Mouse (Mus musculus): ENCODE data around the gene Zbtb16. TPM values are rescaled to one million over a fixed set of nuclear protein-coding genes. Genes with fewer than 3 reads are reported as not detected.

Gene Zbtb16
- polyA plus RNA-seq, 1 experiment from 2014 or later, result 1.9 TPM

GRCm38 (mm10) chr9:48655525-48656169 is 180.4 kb downstream of the Zbtb16 start:
- Histone ChIP-seq H3K27me3 (replicated peaks; ENCODE audit: control insufficient read depth, insufficient read depth, low read length) (no peaks in the 10 kb centered on the region), H3K9ac (ENCODE audit: low read depth, low read length) (no peak overlapping the region), H3K27ac (ENCODE audit: low read length) (no peak overlapping the region), H3K9me3 (ENCODE audit: control insufficient read depth, low read length) (peaks cover 5% of the 10 kb centered on the region; the same call in 1 of the 2 replicates), H3K4me1 (ENCODE audit: control insufficient read depth, insufficient read depth, low read length) (peaks cover 4% of the 10 kb centered on the region; the same call in 1 of the 2 replicates), H3K4me2 (ENCODE audit: low read depth, low read length) (no peak overlapping the region), H3K4me3 (ENCODE audit: low read length) (no peak overlapping the region), H3K36me3 (ENCODE audit: control insufficient read depth, insufficient read depth, low read length) (no peaks in the 10 kb centered on the region)
- ATAC-seq, result no peak
- WGBS, result 26% methylated on average over 5 of the region's 5 CpGs

- 18% methylated on average over 8 of the region's 8 CpGs for WGBS
- no peak overlapping the region for H3K27ac ChIP-seq (ENCODE audit: low read length)
- no peak overlapping the region for H3K9ac ChIP-seq (ENCODE audit: low read depth, low read length)
- H3K9me3 ChIP-seq (ENCODE audit: control insufficient read depth, low read length), result peaks cover 5% of the 10 kb centered on the region; the same call in 1 of the 2 replicates
- no peak for ATAC-seq
- H3K4me3 ChIP-seq (ENCODE audit: low read length), result no peak overlapping the region
- H3K4me1 ChIP-seq (ENCODE audit: control insufficient read depth, insufficient read depth, low read length), result peaks cover 6% of the 10 kb centered on the region; the same call in 1 of the 2 replicates
- no peaks in the 10 kb centered on the region for H3K27me3 ChIP-seq (replicated peaks; ENCODE audit: control insufficient read depth, insufficient read depth, low read length)
- no peaks in the 10 kb centered on the region for H3K36me3 ChIP-seq (ENCODE audit: control insufficient read depth, insufficient read depth, low read length)
- H3K4me2 ChIP-seq (ENCODE audit: low read depth, low read length), result no peak overlapping the region
Observed at GRCm38 (mm10) chr9:48654730-48655129, 181.3 kb downstream of the Zbtb16 start.

GRCm38 (mm10) chr9:48653399-48654070 is 182.5 kb downstream of the Zbtb16 start:
- Histone ChIP-seq H3K36me3 (ENCODE audit: control insufficient read depth, insufficient read depth, low read length) (no peaks in the 10 kb centered on the region), H3K27ac (ENCODE audit: low read length) (no peak overlapping the region), H3K4me1 (ENCODE audit: control insufficient read depth, insufficient read depth, low read length) (peaks cover 16% of the 10 kb centered on the region), H3K9ac (ENCODE audit: low read depth, low read length) (no peak overlapping the region), H3K4me3 (ENCODE audit: low read length) (no peak overlapping the region), H3K27me3 (replicated peaks; ENCODE audit: control insufficient read depth, insufficient read depth, low read length) (no peaks in the 10 kb centered on the region), H3K9me3 (ENCODE audit: control insufficient read depth, low read length) (no peaks in the 10 kb centered on the region), H3K4me2 (ENCODE audit: low read depth, low read length) (no peak overlapping the region)
- 42% methylated on average over 7 of the region's 7 CpGs for WGBS
- no peak for ATAC-seq

GRCm38 (mm10) chr9:48652026-48652425 is 184.0 kb downstream of the Zbtb16 start:
- no peaks in the 10 kb centered on the region for H3K9me3 ChIP-seq (ENCODE audit: control insufficient read depth, low read length)
- H3K9ac ChIP-seq (ENCODE audit: low read depth, low read length), result no peak overlapping the region
- peaks cover 22% of the 10 kb centered on the region for H3K4me1 ChIP-seq (ENCODE audit: control insufficient read depth, insufficient read depth, low read length)
- WGBS, result 55% methylated on average over 4 of the region's 4 CpGs
- H3K4me3 ChIP-seq (ENCODE audit: low read length), result no peak overlapping the region
- 0 out of 2 replicates have a peak, but pooled peaks cover 2% of the 10 kb centered on the region for H3K27me3 ChIP-seq (replicated peaks; ENCODE audit: control insufficient read depth, insufficient read depth, low read length)
- H3K27ac ChIP-seq (ENCODE audit: low read length), result no peak overlapping the region
- ATAC-seq, result no peak
- H3K36me3 ChIP-seq (ENCODE audit: control insufficient read depth, insufficient read depth, low read length), result no peaks in the 10 kb centered on the region
- H3K4me2 ChIP-seq (ENCODE audit: low read depth, low read length), result no peak overlapping the region

- H3K9ac ChIP-seq (ENCODE audit: low read depth, low read length), result no peak overlapping the region
- H3K36me3 ChIP-seq (ENCODE audit: control insufficient read depth, insufficient read depth, low read length), result no peaks in the 10 kb centered on the region
- 81% methylated on average over 2 of the region's 2 CpGs for WGBS
- H3K27ac ChIP-seq (ENCODE audit: low read length), result no peak overlapping the region
- no peak overlapping the region for H3K4me2 ChIP-seq (ENCODE audit: low read depth, low read length)
- no peak overlapping the region for H3K4me3 ChIP-seq (ENCODE audit: low read length)
- 0 out of 2 replicates have a peak, but pooled peaks cover 2% of the 10 kb centered on the region for H3K27me3 ChIP-seq (replicated peaks; ENCODE audit: control insufficient read depth, insufficient read depth, low read length)
- H3K9me3 ChIP-seq (ENCODE audit: control insufficient read depth, low read length), result no peaks in the 10 kb centered on the region
- peaks cover 20% of the 10 kb centered on the region for H3K4me1 ChIP-seq (ENCODE audit: control insufficient read depth, insufficient read depth, low read length)
- ATAC-seq, result no peak
Observed at GRCm38 (mm10) chr9:48650846-48651245, 185.2 kb downstream of the Zbtb16 start.

- Histone ChIP-seq H3K27ac (ENCODE audit: low read length) (no peak overlapping the region), H3K27me3 (replicated peaks; ENCODE audit: control insufficient read depth, insufficient read depth, low read length) (0 out of 2 replicates have a peak, but pooled peaks cover 2% of the 10 kb centered on the region), H3K4me2 (ENCODE audit: low read depth, low read length) (peak overlapping the region; percentile 63; the same call in 1 of the 2 replicates), H3K36me3 (ENCODE audit: control insufficient read depth, insufficient read depth, low read length) (no peaks in the 10 kb centered on the region), H3K4me1 (ENCODE audit: control insufficient read depth, insufficient read depth, low read length) (peaks cover 18% of the 10 kb centered on the region), H3K9me3 (ENCODE audit: control insufficient read depth, low read length) (no peaks in the 10 kb centered on the region), H3K9ac (ENCODE audit: low read depth, low read length) (no peak overlapping the region), H3K4me3 (ENCODE audit: low read length) (no peak overlapping the region)
- no peak for ATAC-seq
- WGBS, result 47% methylated on average over 17 of the region's 17 CpGs
Observed at GRCm38 (mm10) chr9:48649851-48650685, 186.0 kb downstream of the Zbtb16 start.

- 4% methylated on average over 18 of the region's 22 CpGs for WGBS
Observed at GRCm38 (mm10) chr9:48649098-48649766, 186.8 kb downstream of the Zbtb16 start.

GRCm38 (mm10) chr9:48648285-48649097 is 187.5 kb downstream of the Zbtb16 start:
- Histone ChIP-seq H3K4me1 (ENCODE audit: control insufficient read depth, insufficient read depth, low read length) (peaks cover 18% of the 10 kb centered on the region), H3K27me3 (replicated peaks; ENCODE audit: control insufficient read depth, insufficient read depth, low read length) (0 out of 2 replicates have a peak, but pooled peaks cover 2% of the 10 kb centered on the region), H3K36me3 (ENCODE audit: control insufficient read depth, insufficient read depth, low read length) (no peaks in the 10 kb centered on the region), H3K9ac (ENCODE audit: low read depth, low read length) (peak overlapping the region; percentile 53; the same call in 1 of the 2 replicates), H3K4me2 (ENCODE audit: low read depth, low read length) (peak overlapping the region; percentile 63; the same call in 1 of the 2 replicates), H3K27ac (ENCODE audit: low read length) (no peak overlapping the region), H3K4me3 (ENCODE audit: low read length) (no peak overlapping the region; the same call in 1 of the 2 replicates), H3K9me3 (ENCODE audit: control insufficient read depth, low read length) (peaks cover 5% of the 10 kb centered on the region; the same call in 1 of the 2 replicates)
- ATAC-seq, result no peak
- 59% methylated on average over 12 of the region's 12 CpGs for WGBS

More at GRCm38 (mm10) chr9:48649098-48649766, 186.8 kb downstream of the Zbtb16 start:
- Histone ChIP-seq H3K4me1 (ENCODE audit: control insufficient read depth, insufficient read depth, low read length) (peaks cover 18% of the 10 kb centered on the region), H3K9me3 (ENCODE audit: control insufficient read depth, low read length) (peaks cover 3% of the 10 kb centered on the region; the same call in 1 of the 2 replicates), H3K27me3 (replicated peaks; ENCODE audit: control insufficient read depth, insufficient read depth, low read length) (0 out of 2 replicates have a peak, but pooled peaks cover 2% of the 10 kb centered on the region), H3K4me3 (ENCODE audit: low read length) (peak overlapping the region; percentile 36), H3K4me2 (ENCODE audit: low read depth, low read length) (peak overlapping the region; percentile 63), H3K36me3 (ENCODE audit: control insufficient read depth, insufficient read depth, low read length) (no peaks in the 10 kb centered on the region), H3K9ac (ENCODE audit: low read depth, low read length) (peak overlapping the region; percentile 53), H3K27ac (ENCODE audit: low read length) (no peak overlapping the region)
- ATAC-seq, result peak; percentile 51
